Mouse (Mus musculus) Muller cell, postnatal 12 days (primary cell): ENCODE data around the gene Palm.

Experiments used
- DNase-seq: peaks from one replicate; pipeline ENCODE4 v3.0.0-alpha.2; 2015; ENCODE audit errors: inconsistent ontology term

Gene Palm

DNA sequence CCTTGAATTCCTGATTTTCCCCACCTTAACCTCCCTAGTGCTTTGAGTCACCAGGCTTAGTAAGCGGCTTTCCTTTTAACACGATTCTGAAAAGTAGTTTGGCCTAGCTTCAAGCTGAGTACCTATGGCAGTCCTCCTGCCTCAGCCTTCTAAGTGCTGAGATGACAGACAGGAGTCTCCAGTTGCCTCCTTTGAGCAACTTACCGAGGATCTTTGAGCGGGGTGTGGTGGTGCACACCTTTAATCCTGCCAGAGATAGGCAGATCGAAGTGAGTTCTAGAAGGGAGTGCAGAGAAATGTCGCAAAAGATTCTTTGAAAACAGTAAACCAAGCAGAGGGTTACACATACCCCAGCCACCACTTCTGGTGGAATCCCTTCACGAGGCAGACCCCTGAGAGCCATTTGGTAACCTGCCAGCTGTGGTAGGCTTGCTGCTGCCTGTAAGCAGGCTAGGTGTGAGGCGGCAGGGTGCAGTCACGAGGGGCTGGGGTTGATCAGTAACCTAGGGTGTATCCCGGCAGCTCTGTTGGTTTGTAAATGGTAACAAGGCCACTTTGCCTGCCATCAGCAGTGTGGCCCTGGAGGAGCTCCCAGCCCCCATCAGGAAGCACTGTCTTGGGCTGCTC lies 62.3 kb downstream of the Palm start:
- no peak for DNase-seq

DNA sequence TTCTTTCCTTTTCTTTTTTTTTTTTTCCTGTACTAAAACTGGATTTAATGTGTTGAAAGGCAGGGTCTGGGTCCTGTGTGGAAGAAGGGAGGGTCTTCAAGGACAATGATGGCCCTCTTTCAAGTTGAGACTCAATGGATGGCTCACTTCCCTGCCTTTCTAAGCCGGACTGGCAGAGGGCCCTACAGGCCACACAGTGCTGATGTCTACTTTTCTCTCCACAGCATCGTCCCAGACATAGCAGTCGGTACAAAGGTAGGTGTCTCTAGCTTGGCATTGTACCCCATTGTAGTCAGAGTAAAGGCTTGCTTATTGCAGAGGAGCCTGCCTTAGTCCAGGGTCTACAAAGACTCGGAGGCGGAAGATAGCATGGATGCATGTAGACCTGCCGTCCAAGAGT lies 62.9 kb downstream of the Palm start:
- no peak for DNase-seq

DNA sequence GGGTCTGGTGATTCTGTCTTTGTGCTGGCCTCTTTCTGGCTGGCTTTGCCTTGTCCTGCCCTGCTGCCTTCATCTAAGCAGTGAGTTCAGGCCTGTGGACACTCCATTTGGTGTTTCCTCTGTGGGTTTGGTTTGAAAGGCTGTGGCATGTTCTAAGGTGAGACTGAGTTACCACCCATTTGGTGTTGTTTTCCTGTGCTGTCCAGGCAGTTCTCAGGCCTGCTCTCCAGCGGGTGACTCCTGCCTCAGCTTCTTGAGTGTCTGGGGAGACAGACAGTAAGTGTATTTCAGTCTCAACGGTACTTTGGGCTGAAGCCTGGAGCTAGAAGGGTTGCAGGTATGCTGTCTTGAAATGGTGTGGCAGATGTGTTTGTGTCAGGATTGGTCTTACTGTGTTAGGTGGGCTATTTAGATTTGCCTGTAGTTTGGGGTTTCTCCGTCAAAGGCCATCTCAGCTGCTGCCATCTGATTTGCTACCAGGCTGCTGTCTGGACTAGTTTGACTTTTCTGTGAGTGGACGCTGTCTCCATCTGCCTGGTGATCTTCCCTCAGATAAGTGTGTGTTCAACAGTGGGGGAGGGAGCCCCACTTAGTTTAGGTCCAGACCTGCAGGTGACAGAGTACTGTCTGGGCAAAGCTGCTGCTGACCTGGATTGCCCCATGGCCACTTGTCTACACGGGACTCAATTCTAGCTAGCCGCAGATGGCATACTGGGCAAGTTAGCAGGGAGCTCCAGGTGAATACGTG lies 63.5 kb downstream of the Palm start:
- no peak for DNase-seq

DNA sequence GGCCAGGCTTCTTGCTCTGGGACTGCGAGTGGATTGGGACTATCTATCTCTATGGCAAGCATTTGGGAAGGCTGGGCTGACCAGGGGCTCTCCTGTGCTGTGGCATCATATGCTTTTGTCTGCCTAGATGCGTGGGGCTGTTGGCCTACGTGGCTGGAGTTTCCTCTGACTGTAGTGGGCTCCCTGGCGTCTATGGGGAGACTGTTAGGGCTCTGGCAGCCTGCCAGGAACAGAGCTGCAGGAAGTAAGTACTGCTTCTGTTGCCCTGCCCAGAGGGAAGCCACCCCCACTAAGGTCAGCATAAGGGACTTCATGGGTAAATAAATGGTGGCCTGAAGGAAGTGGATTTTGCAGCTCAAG lies 64.1 kb downstream of the Palm start:
- no peak for DNase-seq

DNA sequence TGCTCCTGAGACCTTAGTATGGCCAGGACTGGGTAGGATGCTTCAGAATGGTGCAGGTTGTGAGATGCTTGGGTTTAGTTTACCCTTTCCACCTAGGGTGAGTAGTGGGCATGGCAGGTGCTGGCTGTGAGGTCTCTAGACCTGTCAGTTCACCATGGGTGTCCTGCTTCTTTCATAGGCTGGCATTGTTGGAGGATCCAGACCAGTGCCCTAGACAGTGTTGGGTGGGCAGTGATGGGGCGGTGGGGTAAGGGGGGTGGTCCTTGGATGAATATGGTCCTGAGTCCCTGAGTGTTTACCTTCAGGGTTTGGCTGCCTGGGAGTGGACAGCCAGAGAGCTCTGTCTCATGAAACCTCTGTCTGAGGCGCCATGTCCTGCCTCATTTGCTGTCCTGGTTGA lies 64.5 kb downstream of the Palm start:
- no peak for DNase-seq

DNA sequence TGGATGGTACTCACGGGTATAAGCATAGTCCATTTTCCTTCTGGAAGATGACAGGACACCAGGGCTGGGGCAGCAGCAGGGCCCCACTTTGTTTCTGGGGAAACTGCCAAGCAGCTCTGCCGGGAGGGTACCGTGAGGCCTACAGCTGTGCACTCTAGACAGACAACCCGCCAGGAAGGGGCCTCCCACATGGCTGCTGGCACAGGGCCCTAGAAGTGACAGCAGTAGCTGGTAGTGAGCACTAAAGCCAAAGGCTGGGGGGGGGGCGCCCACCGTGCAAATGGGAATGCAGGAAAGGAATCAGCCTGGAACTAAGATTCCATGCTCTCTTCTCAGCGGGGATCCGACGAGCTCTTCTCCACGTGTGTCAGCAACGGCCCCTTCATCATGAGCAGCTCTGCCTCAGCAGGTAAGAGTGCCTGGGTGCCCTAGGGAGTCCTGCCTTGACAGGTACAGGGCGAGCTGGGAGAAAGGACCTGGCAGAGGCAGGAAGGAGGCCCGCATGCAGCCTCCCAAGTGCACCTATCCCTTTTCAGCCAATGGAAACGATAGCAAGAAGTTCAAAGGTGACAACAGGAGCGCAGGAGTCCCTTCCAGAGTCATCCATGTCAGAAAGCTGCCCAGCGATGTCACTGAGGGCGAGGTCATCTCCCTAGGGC lies 65.2 kb downstream of the Palm start:
- peak; percentile 76 for DNase-seq

DNA sequence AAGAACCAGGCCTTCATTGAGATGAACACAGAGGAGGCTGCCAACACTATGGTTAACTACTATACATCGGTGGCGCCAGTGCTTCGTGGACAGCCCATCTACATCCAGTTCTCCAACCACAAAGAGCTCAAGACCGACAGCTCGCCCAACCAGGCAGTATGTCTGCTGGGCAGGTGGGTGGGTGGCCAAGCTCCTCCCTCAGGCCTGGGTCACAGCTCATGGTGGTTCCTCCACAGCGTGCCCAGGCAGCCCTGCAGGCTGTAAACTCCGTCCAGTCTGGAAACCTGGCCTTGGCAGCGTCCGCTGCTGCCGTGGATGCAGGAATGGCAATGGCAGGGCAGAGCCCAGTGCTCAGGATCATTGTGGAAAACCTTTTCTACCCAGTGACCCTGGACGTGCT lies 65.7 kb downstream of the Palm start:
- DNase-seq = no peak

DNA sequence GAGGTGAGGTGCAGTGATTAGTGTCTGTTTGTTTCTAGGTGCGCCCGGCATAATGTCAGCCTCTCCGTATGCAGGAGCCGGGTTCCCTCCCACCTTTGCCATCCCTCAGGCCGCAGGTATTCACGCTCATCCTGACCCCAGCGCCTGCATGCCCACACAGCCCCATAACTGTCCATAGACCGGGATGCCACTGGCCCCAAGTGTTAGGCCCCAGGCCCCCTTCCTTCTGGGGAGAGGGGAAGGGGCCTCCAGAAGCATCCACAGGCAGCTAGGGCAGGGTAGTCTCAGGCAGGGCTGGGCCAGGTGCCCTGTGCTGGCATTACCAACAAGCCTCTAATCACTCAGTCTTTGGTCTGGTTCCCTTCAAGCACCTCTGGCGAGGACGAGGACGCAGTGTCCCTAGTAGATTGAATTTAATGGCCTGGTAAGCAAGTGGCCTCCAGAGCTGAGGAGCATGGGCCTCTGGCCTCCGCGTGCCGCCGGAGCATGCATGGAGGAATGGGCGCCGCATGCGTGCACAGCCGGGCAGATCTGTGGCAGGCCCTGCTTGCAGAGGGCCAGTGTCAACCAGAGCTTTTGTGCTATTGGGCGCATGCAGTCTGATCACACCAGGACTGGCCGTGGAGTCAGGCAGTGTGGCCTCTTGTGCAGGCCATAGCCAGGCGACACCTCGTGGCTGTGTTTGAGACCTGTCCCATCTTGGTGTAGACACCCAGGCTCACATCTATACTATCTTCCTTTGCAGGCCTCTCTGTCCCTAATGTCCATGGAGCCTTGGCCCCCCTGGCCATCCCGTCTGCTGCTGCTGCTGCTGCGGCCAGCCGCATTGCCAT lies 66.9 kb downstream of the Palm start:
- no peak for DNase-seq

DNA sequence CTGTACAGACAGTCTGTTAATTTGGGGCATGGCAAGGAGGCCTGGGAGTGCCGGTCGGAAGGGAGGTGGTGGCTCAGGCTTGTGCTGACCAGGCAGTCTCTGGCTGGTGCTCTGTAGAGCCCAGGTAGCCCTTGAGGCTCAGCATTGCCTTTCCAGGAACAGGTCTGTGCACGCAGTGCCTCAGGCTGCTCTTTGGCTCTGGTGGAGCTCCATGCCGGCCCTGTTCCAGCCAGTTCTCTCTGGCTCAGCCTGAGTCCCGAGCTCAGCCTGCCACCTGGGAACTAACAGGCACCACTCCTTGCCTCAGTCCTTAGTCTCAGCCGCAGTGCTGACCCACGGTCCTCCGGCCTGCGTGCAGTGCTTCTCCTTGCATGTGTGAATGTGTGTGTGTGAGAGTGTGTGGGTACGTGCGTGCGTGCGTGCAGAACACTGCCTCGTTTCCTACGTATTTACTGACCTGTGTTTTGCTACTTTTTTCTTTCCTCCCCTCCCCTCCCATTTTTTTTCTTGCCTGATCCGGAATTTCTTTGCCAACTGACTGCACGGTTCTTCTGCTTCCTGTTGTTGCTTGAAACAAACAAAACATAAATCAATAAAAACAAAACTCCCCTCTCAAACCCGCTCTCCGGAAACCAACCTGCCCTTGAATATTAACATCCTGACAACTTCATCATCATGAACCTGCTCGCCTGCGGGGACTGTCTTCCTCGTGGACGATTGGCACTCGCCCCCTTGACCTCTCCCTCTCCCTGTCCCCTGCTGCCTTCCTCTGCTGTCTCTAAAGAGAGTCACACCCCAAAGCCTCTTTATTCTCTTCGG lies 68.1 kb downstream of the Palm start:
- no peak for DNase-seq

DNA sequence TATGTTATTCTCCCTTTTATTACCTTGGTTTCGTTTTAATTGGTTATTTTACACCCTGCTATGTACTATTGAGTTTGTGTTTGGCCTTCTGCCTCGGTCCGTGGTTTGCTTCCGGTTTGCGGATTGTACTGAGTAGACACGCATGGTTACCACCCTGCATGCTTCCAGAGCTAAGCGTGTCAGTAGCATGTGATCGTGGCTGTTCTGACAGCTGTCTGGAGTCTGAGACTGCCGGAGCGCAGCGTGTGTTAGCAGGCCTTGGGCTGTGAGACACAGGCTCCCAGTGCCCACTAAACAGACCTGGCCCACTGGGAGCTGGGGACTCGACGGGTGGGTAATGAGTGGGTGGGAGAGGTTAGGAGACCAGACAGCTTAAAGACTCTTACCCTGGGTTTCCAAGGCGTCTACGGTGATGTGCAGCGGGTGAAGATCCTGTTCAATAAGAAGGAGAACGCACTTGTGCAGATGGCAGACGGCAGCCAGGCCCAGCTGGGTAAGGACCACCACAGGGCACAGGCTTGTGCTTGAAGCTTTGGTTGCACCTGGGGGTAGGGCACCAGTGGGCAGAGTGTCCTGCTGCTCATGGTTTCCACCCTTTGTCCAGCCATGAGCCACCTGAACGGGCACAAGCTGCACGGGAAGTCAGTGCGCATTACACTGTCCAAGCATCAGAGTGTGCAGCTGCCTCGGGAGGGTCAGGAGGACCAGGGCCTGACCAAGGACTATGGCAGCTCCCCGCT lies 68.8 kb downstream of the Palm start:
- no peak for DNase-seq

DNA sequence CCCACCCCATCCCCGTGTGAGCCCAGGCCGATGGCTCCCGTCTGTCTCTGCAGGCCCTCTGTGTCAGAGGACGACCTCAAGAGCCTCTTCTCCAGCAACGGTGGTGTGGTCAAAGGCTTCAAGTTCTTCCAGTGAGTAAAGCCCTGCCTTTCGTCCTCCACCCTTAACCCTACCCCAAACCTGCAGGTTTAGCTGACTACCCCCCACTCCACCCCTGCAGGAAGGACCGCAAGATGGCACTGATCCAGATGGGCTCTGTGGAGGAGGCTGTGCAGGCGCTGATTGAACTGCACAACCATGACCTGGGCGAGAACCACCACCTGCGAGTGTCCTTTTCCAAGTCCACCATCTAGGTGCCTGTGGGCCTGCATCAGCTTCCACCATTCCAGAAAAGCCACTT lies 69.6 kb downstream of the Palm start:
- no peak for DNase-seq

DNA sequence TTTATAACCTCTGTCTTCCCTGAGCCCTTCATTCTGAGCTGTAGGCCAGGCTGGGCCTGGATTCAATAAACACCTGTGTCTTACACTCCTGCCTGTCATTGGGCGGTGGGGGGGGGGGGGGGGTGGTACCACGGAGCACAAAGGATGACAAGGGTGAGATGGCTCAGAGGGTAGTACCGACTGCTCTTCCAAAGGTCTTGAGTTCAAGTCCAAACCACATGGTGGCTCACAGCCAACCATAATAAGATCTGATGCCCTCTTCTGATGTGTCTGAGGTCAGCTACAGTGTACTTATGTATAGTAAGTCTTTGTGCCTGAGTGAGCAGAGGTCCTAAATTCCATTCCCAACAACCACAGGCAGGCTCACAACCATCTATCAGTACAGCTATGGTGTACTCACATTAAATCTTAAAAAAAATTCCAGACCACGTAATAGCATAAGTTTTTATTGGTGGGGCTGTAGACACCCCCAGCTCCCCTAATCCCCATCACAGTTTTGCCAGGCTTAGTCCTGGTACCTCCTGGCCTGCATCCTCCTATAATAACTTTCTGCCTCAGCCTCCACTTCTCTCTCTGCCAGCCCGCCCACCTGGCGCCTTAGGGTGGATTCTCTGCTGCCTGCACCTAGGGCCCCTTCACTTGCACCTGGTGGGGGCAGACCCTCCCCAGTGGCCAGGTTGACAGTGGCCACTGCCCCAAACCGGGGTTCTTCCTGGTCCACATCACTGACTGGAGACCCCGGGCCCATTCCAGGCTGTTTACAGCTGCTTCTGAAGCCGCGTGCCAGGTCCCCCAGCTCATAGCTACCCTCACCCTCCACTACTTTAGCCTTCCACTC lies 71.2 kb downstream of the Palm start:
- no peak for DNase-seq

DNA sequence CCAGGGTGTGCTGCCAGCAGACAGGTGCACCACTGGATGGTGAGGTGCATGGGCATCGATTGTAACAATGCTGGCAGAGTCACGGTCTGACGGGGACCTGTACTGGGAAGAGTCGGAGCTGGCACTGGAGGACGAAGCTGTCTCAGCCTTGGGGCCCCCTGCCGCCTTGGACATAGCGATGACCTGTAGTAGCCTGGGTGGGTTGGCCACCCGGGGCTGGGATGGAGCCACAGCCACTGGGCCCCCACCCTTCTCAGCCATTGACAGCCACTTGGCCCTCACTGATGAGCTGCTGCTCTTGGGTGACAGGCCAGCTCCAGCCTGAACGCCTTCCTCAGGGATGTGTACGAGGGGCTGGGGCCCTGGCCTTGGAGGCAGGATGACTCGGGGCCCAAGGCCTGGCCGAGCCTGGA lies 71.8 kb downstream of the Palm start:
- no peak for DNase-seq

DNA sequence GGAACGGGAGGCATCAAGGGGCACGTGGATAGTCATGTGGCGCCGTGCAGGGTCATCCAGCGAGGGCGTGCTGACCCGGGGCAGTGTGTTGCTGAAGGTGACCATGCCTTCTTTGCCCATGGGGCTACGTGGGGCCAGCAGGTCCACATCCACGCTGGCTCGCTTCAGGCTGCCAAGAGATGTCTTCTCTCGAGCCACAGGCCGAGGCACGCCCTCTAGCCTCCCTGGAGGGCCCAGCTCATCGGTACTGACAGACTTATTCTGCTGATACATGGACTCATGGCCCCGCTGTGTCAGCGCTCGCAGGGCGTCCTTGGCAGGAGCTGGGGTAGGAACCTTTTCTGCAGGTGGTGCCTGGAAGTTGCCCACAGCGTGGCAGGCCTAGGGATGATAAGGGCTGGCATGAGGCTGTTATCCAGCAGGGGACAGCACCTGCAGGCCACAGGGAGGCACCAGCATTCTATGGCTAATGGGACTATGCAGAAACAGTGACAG lies 72.5 kb downstream of the Palm start:
- no peak for DNase-seq

DNA sequence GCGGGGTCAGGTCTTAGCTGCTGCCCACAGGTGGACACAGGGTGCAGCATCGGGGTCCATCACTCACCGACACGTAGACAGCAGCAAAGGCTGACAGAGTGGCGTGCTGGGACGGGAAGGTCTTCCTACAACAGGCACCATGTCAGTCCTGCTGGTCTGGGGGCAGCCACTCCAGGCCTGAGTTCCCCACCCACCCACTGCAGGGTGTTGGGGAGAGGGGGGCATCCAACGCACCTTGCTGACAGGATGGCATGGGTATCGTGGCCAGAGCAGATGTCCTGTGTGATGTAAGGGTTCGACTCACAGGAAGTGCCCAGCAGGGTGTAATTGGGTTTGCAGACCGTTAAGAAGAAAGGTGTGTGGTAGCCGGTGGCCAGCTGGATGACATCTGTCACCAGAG lies 73.2 kb downstream of the Palm start:
- no peak for DNase-seq
